Mouse (Mus musculus): ENCODE results near the gene Neu4. TPM values are rescaled to one million over a fixed set of nuclear protein-coding genes. Genes with fewer than 3 reads are reported as not detected.

Neu4 gene
- polyA plus RNA-seq, 1 experiment: 9.6 TPM

- TF ChIP-seq CTCF (IDR thresholded peaks at IDR 0.05; ENCODE audit: extremely low read depth, insufficient read depth, low read length): no peak
- no peak for TF ChIP-seq POLR2A (IDR thresholded peaks at IDR 0.05; ENCODE audit: extremely low read depth, insufficient read depth, low read length)
- Histone ChIP-seq H3K4me3 (ENCODE audit: insufficient read depth, low read length) (no peak overlapping the region), H3K4me1 (ENCODE audit: control insufficient read depth, insufficient read depth, low read length) (no peaks in the 10 kb centered on the region), H3K27ac (ENCODE audit: insufficient read depth, low read length) (no peak overlapping the region)
Observed at GRCm38 (mm10) chr1:94011643-94012042, 8.6 kb upstream of the Neu4 start.

- no peaks in the 10 kb centered on the region for H3K4me1 ChIP-seq (ENCODE audit: control insufficient read depth, insufficient read depth, low read length)
- no peak overlapping the region for H3K27ac ChIP-seq (ENCODE audit: insufficient read depth, low read length)
- no peak overlapping the region for H3K4me3 ChIP-seq (ENCODE audit: insufficient read depth, low read length)
- TF ChIP-seq CTCF (IDR thresholded peaks at IDR 0.05; ENCODE audit: extremely low read depth, insufficient read depth, low read length) (no peak), POLR2A (IDR thresholded peaks at IDR 0.05; ENCODE audit: extremely low read depth, insufficient read depth, low read length) (no peak)
Observed at GRCm38 (mm10) chr1:94027506-94028108, 7.4 kb downstream of the Neu4 start.

GRCm38 (mm10) chr1:94028741-94029140 is 8.5 kb downstream of the Neu4 start:
- Histone ChIP-seq H3K27ac (ENCODE audit: insufficient read depth, low read length) (no peak overlapping the region), H3K4me1 (ENCODE audit: control insufficient read depth, insufficient read depth, low read length) (no peaks in the 10 kb centered on the region), H3K4me3 (ENCODE audit: insufficient read depth, low read length) (no peak overlapping the region)
- TF ChIP-seq POLR2A (IDR thresholded peaks at IDR 0.05; ENCODE audit: extremely low read depth, insufficient read depth, low read length) (no peak), CTCF (IDR thresholded peaks at IDR 0.05; ENCODE audit: extremely low read depth, insufficient read depth, low read length) (no peak)

- H3K4me3 ChIP-seq (ENCODE audit: insufficient read depth, low read length): no peak overlapping the region
- H3K4me1 ChIP-seq (ENCODE audit: control insufficient read depth, insufficient read depth, low read length): peaks cover 6% of the 10 kb centered on the region
- no peak for TF ChIP-seq POLR2A (IDR thresholded peaks at IDR 0.05; ENCODE audit: extremely low read depth, insufficient read depth, low read length)
- TF ChIP-seq CTCF (IDR thresholded peaks at IDR 0.05; ENCODE audit: extremely low read depth, insufficient read depth, low read length): no peak
- H3K27ac ChIP-seq (ENCODE audit: insufficient read depth, low read length): no peak overlapping the region
Observed at GRCm38 (mm10) chr1:94033075-94033602, 12.9 kb downstream of the Neu4 start.

- TF ChIP-seq POLR2A (IDR thresholded peaks at IDR 0.05; ENCODE audit: extremely low read depth, insufficient read depth, low read length): peak; percentile 67; the same call in 1 of the 2 replicates
- peak; percentile 93 for TF ChIP-seq CTCF (IDR thresholded peaks at IDR 0.05; ENCODE audit: extremely low read depth, insufficient read depth, low read length)
- peak overlapping the region; percentile 55 for H3K4me3 ChIP-seq (ENCODE audit: insufficient read depth, low read length)
- no peak overlapping the region; the same call in 1 of the 2 replicates for H3K27ac ChIP-seq (ENCODE audit: insufficient read depth, low read length)
- H3K4me1 ChIP-seq (ENCODE audit: control insufficient read depth, insufficient read depth, low read length): peaks cover 6% of the 10 kb centered on the region
Observed at GRCm38 (mm10) chr1:94034984-94035743, 14.9 kb downstream of the Neu4 start.

GRCm38 (mm10) chr1:94040391-94040790 is 20.1 kb downstream of the Neu4 start:
- peaks cover 6% of the 10 kb centered on the region for H3K4me1 ChIP-seq (ENCODE audit: control insufficient read depth, insufficient read depth, low read length)
- H3K27ac ChIP-seq (ENCODE audit: insufficient read depth, low read length): no peak overlapping the region
- no peak overlapping the region for H3K4me3 ChIP-seq (ENCODE audit: insufficient read depth, low read length)
- no peak for TF ChIP-seq CTCF (IDR thresholded peaks at IDR 0.05; ENCODE audit: extremely low read depth, insufficient read depth, low read length)
- no peak for TF ChIP-seq POLR2A (IDR thresholded peaks at IDR 0.05; ENCODE audit: extremely low read depth, insufficient read depth, low read length)

- TF ChIP-seq POLR2A (IDR thresholded peaks at IDR 0.05; ENCODE audit: extremely low read depth, insufficient read depth, low read length): no peak
- no peak for TF ChIP-seq CTCF (IDR thresholded peaks at IDR 0.05; ENCODE audit: extremely low read depth, insufficient read depth, low read length)
- Histone ChIP-seq H3K27ac (ENCODE audit: insufficient read depth, low read length) (no peak overlapping the region), H3K4me1 (ENCODE audit: control insufficient read depth, insufficient read depth, low read length) (no peaks in the 10 kb centered on the region), H3K4me3 (ENCODE audit: insufficient read depth, low read length) (no peak overlapping the region)
Observed at GRCm38 (mm10) chr1:94045559-94045958, 25.3 kb downstream of the Neu4 start.

- TF ChIP-seq CTCF (IDR thresholded peaks at IDR 0.05; ENCODE audit: extremely low read depth, insufficient read depth, low read length) (no peak), POLR2A (IDR thresholded peaks at IDR 0.05; ENCODE audit: extremely low read depth, insufficient read depth, low read length) (no peak)
- Histone ChIP-seq H3K27ac (ENCODE audit: insufficient read depth, low read length) (no peak overlapping the region), H3K4me1 (ENCODE audit: control insufficient read depth, insufficient read depth, low read length) (no peaks in the 10 kb centered on the region), H3K4me3 (ENCODE audit: insufficient read depth, low read length) (no peak overlapping the region)
Observed at GRCm38 (mm10) chr1:94046544-94046943, 26.3 kb downstream of the Neu4 start.

GRCm38 (mm10) chr1:94051104-94051503 is 30.9 kb downstream of the Neu4 start:
- peaks cover 11% of the 10 kb centered on the region for H3K4me1 ChIP-seq (ENCODE audit: control insufficient read depth, insufficient read depth, low read length)
- H3K27ac ChIP-seq (ENCODE audit: insufficient read depth, low read length): no peak overlapping the region
- no peak overlapping the region for H3K4me3 ChIP-seq (ENCODE audit: insufficient read depth, low read length)
- TF ChIP-seq CTCF (IDR thresholded peaks at IDR 0.05; ENCODE audit: extremely low read depth, insufficient read depth, low read length) (no peak), POLR2A (IDR thresholded peaks at IDR 0.05; ENCODE audit: extremely low read depth, insufficient read depth, low read length) (no peak)

- H3K27ac ChIP-seq (ENCODE audit: insufficient read depth, low read length): peak within 1 kb of the TSS; percentile 96
- peaks cover 11% of the 10 kb centered on the region for H3K4me1 ChIP-seq (ENCODE audit: control insufficient read depth, insufficient read depth, low read length)
- no peak within 1 kb of the TSS for H3K4me3 ChIP-seq (ENCODE audit: insufficient read depth, low read length)
- TF ChIP-seq POLR2A (IDR thresholded peaks at IDR 0.05; ENCODE audit: extremely low read depth, insufficient read depth, low read length) (no peak), CTCF (IDR thresholded peaks at IDR 0.05; ENCODE audit: extremely low read depth, insufficient read depth, low read length) (no peak)
Observed at GRCm38 (mm10) chr1:94052373-94052772, 32.1 kb downstream of the Neu4 start, which contains the start of gene Pdcd1. Gene Pdcd1, minus strand, starts transcription at chr1:94052553.
